Mouse (Mus musculus) liver, adult (tissue): ENCODE results near the gene Tbc1d17.
A peak's percentile ranks its signal among the peaks of the same experiment; 100 is the strongest.

ENCODE experiments used
- GATA4 ChIP-seq: IDR thresholded peaks from 2 replicates; pipeline ENCODE4 v1.6.1; 2014; ENCODE audit warnings: mild to moderate bottlenecking, low read length; ENCODE audit not compliant: insufficient replicate concordance

Gene Tbc1d17

GRCm38 (mm10) chr7:44848561-44849415 lies at the start of gene Tbc1d17, which contains the start of gene Akt1s1:
TSS of gene Tbc1d17 (minus strand) at chr7:44849079.
TSS of gene Akt1s1 (plus strand) at chr7:44848991.
- peak; percentile 93; the same call in 1 of the 2 replicates for TF ChIP-seq GATA4

- TF ChIP-seq GATA4 = no peak
Observed at GRCm38 (mm10) chr7:44898607-44899006, 49.7 kb upstream of the Tbc1d17 start.

GRCm38 (mm10) chr7:44896499-44896898 lies 47.6 kb upstream of the Tbc1d17 start:
- no peak for TF ChIP-seq GATA4

GRCm38 (mm10) chr7:44895593-44896434 lies 46.9 kb upstream of the Tbc1d17 start, which contains the start of gene Fuz:
TSS of gene Fuz (plus strand) at chr7:44896079.
- no peak for TF ChIP-seq GATA4

GRCm38 (mm10) chr7:44895206-44895592 lies 46.3 kb upstream of the Tbc1d17 start:
- TF ChIP-seq GATA4 = no peak

- no peak for TF ChIP-seq GATA4
Observed at GRCm38 (mm10) chr7:44894175-44894574, 45.3 kb upstream of the Tbc1d17 start.

- TF ChIP-seq GATA4 = no peak
Observed at GRCm38 (mm10) chr7:44893197-44893596, 44.3 kb upstream of the Tbc1d17 start.

- TF ChIP-seq GATA4 = no peak
Observed at GRCm38 (mm10) chr7:44892276-44892921, 43.5 kb upstream of the Tbc1d17 start, which contains the start of gene Med25. TSS of gene Med25 (minus strand) at chr7:44892712.

GRCm38 (mm10) chr7:44891611-44892010 lies 42.7 kb upstream of the Tbc1d17 start:
- TF ChIP-seq GATA4 = no peak

- no peak for TF ChIP-seq GATA4
Observed at GRCm38 (mm10) chr7:44890737-44891136, 41.9 kb upstream of the Tbc1d17 start.

- TF ChIP-seq GATA4 = no peak
Observed at GRCm38 (mm10) chr7:44890180-44890579, 41.3 kb upstream of the Tbc1d17 start.

- no peak for TF ChIP-seq GATA4
Observed at GRCm38 (mm10) chr7:44888256-44889105, 39.6 kb upstream of the Tbc1d17 start.

- TF ChIP-seq GATA4 = no peak
Observed at GRCm38 (mm10) chr7:44886964-44887363, 38.1 kb upstream of the Tbc1d17 start.

GRCm38 (mm10) chr7:44884637-44885036 lies 35.8 kb upstream of the Tbc1d17 start:
- no peak for TF ChIP-seq GATA4
